Mouse (Mus musculus): ENCODE measurements at regions not wholly inside any gene's neighbourhood (a gene's known extent, or its start where the extent isn't known, plus 50 kb on each side); places are given as distances from the start of the nearest gene placed in this dataset.

- TF ChIP-seq USF1 (IDR thresholded peaks at IDR 0.05; ENCODE audit: low read depth, low read length) (no peak), GABPA (IDR thresholded peaks at IDR 0.05; ENCODE audit: low read depth, low read length) (no peak), CTCF (IDR thresholded peaks at IDR 0.05 in 2 of 3, conservative IDR thresholded peaks at IDR 0.05 in 1 of 3; ENCODE audit: control insufficient read depth in 1 of 3, insufficient read depth in 1 of 3, low read depth in 2 of 3, low read length in 3 of 3, poor library complexity in 1 of 3, severe bottlenecking in 1 of 3) (no peak), ETS1 (IDR thresholded peaks at IDR 0.05; ENCODE audit: low read depth, low read length) (no peak), KAT2A (conservative IDR thresholded peaks at IDR 0.05; ENCODE audit: low read depth, low read length) (no peak), POLR2A (IDR thresholded peaks at IDR 0.05; ENCODE audit: control insufficient read depth in 1 of 2, insufficient read depth in 1 of 2, low read depth in 1 of 2, low read length in 2 of 2, poor library complexity in 1 of 2) (no peak), USF2 (IDR thresholded peaks at IDR 0.05; ENCODE audit: borderline replicate concordance in 1 of 2, insufficient read depth in 1 of 2, low read depth in 1 of 2, low read length in 2 of 2) (no peak)
Measured at GRCm38 (mm10) chr1:137906883-137907282, 268.6 kb downstream of the Ptprc start.

Measured in MEL (cell line).